Mouse (Mus musculus) heart, postnatal 10 days (tissue): Measurements from ENCODE around the gene Tmem87b. TPM values are rescaled to one million over a fixed set of nuclear protein-coding genes. Genes with fewer than 3 reads are reported as not detected.

Experiments used
- DNase-seq, 2 experiments: peaks; one replicate each; pipeline ENCODE4 v3.0.0; 2021
- intact Hi-C: fragments of 180-260 bp; cut with DNase I; formaldehyde crosslinking; loops from one replicate; pipeline ENCODE4 v1.15.1; 2025
- total RNA-seq, 2 experiments: library from RNA; stranded (reverse); gene quantifications; 2 replicates each; pipeline ENCODE4 v1.2.3; 2021

Tmem87b gene
- total RNA-seq, 2 experiments from 2014 or later: 24.0 to 25.5 TPM

DNA sequence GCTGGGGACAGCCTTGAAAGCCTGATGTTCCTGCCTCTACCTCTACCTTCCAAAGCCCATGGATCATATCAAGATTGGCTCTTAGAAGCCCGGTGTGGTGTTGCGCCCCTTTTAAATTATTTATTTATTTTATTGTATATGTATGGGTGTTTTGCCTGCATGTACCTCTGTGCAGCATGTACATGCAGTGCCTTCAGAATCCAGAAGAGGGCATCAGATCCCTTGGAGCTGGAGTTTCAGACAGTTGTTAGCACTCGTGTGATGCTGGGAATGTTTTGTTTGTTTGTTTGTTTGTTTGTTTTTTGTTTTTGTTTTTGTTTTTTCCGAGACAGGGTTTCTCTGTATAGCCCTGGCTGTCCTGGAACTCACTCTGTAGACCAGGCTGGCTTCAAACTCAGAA lies 63.3 kb downstream of the Tmem87b start:
- intact Hi-C loops: no loop called here
- DNase-seq: no peak

GRCm38 (mm10) chr2:128885225-128885811 lies 67.4 kb downstream of the Tmem87b start:
- intact Hi-C loops: no loop called here
- DNase-seq: no peak

GRCm38 (mm10) chr2:128887866-128888550 lies 70.1 kb downstream of the Tmem87b start:
- intact Hi-C loops: no loop called here
- DNase-seq: no peak

- intact Hi-C loops: no loop called here
- no peak for DNase-seq
Measured at GRCm38 (mm10) chr2:128890661-128891335, 72.9 kb downstream of the Tmem87b start.

DNA sequence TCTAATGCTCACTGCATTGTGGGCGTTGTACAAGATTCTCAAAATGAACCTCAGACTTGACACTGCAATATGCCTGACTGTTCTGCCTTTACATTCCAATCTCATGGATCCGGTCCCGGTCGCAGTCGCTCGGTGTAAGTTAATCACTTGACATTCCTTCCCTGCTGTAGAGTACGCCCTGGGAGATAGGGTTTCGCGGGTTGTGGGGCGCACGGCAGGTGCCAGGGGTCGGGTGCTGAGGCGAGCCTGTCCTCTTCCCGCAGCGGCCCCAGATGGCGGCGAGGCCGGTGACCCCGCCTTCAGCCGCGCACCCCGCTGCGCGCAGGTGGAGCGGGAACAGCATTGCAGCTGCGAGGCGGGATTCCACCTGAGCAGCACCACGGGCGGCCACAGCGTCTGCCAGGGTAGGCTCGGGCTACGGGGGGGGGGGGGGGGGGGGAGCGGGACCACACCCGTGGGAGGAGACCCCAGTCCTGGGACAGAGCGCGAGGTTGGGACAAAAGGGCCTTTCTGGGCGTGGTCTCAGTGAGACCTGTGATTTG lies 74.3 kb downstream of the Tmem87b start:
- DNase-seq: no peak
- intact Hi-C loops: no loop called here

DNA sequence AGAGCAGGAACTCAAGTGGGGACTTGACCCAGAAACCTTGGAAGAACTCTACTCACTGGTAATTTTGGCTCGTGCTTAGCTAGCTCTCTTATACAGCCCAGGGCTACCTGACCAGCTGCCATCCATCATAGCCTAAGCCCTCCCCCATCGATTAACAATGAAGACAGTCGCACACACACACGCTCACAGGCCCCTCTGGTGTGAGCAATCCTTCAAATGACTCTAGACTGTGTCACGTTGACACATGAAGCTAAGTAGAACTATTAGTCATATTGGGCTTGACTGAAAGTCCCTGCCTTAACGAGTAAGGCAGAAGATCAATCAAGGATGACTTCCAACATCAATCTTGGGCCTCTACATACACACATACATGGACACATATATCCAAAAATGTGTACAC lies 84.9 kb downstream of the Tmem87b start:
- no peak for DNase-seq
- intact Hi-C loops: no loop called here

DNA sequence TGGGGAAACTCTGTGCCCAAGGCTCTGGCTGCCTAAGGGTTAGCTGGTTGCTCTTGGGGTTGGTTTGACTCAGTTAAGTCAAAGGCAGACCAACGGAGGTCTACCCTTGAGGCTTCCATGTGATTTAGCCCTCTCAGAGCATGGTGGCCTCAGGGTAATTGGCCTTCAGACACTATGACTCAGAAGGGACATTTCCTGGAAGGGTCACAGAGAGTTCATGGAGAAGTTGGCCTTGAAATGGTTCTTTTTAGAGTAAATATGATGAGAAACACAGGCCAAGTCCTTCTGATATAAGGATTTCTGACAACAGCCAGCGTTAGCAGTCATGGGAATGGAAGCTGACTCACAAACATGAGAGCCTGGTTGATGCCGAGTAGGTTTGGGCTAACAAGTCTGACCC lies 85.7 kb downstream of the Tmem87b start:
- intact Hi-C loops: no loop called here

More for the DNA sequence above, 85.7 kb downstream of the Tmem87b start:
- no peak for DNase-seq

Other genes with a start within 250 kb of the Tmem87b start
- not detected for gene Spdye4c, start 226.9 kb upstream of the Tmem87b start, total RNA-seq
- 10 to 100 TPM; 62.8 to 63.9 TPM for gene Anapc1, start 130.7 kb upstream of the Tmem87b start, total RNA-seq
- gene Mertk, start 119.2 kb upstream of the Tmem87b start, total RNA-seq: 1 to 10 TPM; 5.2 to 6.7 TPM
- gene Fbln7, start 44.9 kb downstream of the Tmem87b start, total RNA-seq: 1 to 10 TPM in 1 of 2 experiments, under 1 TPM in 1; 0.82 to 1.1 TPM
- gene Zc3h8, start 126.0 kb downstream of the Tmem87b start, total RNA-seq: 1 to 10 TPM; 3.2 to 3.5 TPM
- gene Zc3h6, start 149.3 kb downstream of the Tmem87b start, total RNA-seq: 1 to 10 TPM; 3.8 to 5.1 TPM
- 10 to 100 TPM; 14.7 to 16.3 TPM for gene Gm10762, start 149.6 kb downstream of the Tmem87b start, total RNA-seq
- not detected for gene Vinac1, start 230.1 kb downstream of the Tmem87b start, total RNA-seq
- 10 to 100 TPM; 18.1 to 20.2 TPM for gene Ttl, start 247.8 kb downstream of the Tmem87b start, total RNA-seq